Mouse (Mus musculus): ENCODE measurements around the gene Olfr871. TPM values are rescaled to one million over a fixed set of nuclear protein-coding genes. Genes with fewer than 3 reads are reported as not detected.
"Not testable (repeated sequence)": the region's sequence is repeated elsewhere in the genome, so short reads cannot be mapped to it uniquely, and the experiment has no call there.

Olfr871 gene
- not detected in 2 replicates for total RNA-seq (2014; fragmentation: Nextera tagmentation)
- not detected in 2 replicates for total RNA-seq (2017)

DNA sequence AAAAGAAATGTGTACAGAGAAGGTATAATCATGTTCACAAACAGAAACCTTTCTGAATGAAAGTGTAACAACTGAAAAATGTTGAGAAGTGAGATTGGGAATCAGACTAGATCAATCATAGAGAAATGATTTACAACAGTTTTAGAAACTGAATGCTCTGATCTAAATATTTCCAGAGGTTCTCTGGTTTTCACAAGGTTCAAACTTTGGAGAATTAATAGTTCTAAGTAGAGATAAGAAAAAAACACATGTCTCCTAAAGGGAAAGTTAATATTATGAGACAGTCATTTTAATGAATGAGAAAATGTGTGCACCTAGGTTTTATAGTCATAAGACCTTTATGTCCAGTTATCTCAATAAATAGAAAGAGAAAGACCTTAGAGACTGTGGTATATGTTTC lies at the start of gene Olfr871:
Gene Olfr871 (plus strand): TSS at position 301 of the 400 bp plus-strand sequence.
- no peak for ATAC-seq (replicated peaks; ENCODE audit: low FRiP score, low TSS enrichment, poor library complexity, severe bottlenecking)

DNA sequence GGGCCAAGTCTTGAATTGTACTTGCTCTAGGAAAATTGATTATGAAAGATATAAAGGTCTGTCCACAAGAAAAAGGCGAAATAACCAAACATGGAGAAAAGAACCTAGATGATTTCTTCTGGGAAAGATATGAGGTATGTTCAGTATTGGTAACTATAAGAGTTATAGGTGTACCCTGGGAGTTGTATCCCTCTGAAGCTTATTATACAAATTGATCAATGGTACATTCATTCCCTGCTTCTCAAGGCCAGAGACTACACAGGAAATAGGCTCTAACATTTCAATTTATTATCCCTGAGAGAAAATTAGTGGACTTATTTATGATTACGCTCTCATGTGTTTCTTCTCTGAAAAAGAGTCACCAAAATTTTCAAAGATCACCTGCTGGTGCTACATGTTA lies 38.0 kb upstream of the Olfr871 start, which contains the start of gene Olfr870:
Gene Olfr870 (minus strand): TSS at position 101 of the 400 bp plus-strand sequence.
- ATAC-seq (replicated peaks; ENCODE audit: low FRiP score, low TSS enrichment, poor library complexity, severe bottlenecking): no peak

DNA sequence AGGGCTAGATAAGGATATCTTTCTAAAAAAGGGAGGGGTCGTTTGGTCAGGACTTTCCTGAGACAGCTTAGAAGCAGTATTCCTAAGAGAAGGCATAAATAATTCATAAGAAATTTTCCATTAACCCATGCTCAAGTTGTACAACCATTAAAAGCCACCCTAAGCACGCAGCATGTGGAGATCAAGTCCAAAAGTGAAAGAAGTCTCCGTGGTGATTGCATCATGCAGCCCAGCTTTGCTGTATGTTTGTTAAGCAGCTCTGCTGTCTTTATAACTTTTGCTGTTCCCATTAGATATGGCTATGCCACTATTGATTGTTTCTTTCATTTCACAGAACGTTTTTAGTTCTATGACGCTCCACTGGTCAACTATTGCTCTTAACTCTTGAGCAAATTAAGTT lies 32.5 kb upstream of the Olfr871 start:
- no peak for ATAC-seq (replicated peaks; ENCODE audit: low FRiP score, low TSS enrichment, poor library complexity, severe bottlenecking)

DNA sequence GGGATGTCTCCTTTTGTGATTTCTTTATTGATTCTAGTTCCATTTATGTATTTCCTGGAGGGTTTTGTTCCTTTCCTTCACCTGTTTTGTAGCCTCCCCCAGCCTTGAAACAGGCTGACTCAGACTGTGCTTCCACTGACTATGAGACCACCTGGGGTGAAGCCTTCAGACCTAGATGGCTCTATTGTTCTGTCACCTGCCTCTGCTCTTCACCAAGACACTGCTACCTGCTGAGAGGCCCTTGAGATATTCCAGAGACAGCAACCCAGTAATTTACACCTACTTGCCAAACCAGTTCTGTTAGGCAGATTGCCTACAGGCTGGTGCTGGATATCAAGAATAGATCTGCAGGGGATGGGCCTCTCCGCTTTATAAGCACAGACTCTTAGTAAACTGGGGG lies 9.9 kb upstream of the Olfr871 start:
- no peak for ATAC-seq (replicated peaks; ENCODE audit: low FRiP score, low TSS enrichment, poor library complexity, severe bottlenecking)

DNA sequence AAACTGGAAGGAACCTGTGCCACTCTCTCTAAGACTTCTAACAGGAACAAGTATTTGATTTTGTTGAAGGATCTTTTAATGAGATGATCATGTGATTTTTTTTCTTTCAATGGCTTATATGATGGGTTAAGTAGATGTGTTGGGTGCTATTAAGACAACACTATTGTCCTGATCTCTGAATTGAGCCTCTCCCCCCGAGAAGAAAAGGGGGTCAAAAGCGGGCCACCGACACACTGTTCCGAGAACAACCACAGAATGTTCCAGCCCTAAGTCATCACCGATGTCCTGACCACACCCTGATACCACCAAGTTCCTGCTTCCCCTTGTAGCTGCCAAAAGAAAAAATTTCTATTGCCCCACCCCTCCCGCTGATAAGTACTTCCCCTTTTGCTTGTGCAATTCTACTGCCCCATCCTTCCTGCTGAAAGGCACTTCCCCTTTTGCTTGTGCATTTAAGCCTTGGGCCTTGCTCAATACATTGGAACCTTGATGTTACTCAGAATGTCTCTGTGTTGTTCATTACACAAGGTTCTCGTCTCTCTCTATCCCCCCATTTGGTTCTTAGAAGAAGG lies 8.5 kb upstream of the Olfr871 start:
- ATAC-seq (replicated peaks; ENCODE audit: low FRiP score, low TSS enrichment, poor library complexity, severe bottlenecking): not testable (repeated sequence)

DNA sequence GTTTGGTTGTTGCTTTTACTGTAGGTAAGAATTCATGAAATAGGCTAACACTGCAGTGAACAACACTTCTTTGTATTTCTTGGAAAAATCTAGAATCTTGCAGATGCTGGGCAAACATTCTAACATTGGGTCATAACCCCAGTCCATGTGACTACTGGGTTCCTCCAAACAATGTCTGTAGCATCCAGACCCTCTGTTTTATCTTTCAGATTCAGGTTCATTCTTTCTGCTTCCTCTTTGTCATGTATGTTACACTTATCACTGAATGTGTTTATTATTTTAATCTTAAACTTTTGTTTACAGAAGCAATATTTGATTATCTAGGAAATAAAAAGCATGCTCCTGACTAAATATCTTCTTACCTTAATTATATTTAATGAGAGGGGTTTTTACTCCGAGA lies 1.2 kb upstream of the Olfr871 start:
- no peak for ATAC-seq (replicated peaks; ENCODE audit: low FRiP score, low TSS enrichment, poor library complexity, severe bottlenecking)

DNA sequence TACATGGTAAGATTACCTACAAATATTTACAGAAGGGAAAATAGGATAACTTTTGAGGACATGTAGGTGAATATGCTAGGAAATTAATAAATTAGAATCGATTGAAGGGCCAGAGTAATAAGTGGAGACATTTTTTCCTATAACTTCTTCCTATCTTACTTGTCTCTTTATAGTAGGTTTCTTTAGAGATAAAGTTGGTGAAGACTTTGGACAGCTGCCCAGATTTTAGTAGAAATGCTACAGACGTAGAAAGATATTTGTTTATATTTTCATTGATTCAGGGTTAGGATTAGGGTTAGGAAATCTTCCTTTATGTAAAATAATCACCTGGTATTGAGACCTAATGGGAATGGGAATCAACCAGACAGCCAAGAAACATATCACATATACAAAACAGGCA lies 530 bp upstream of the Olfr871 start:
- no peak for ATAC-seq (replicated peaks; ENCODE audit: low FRiP score, low TSS enrichment, poor library complexity, severe bottlenecking)

DNA sequence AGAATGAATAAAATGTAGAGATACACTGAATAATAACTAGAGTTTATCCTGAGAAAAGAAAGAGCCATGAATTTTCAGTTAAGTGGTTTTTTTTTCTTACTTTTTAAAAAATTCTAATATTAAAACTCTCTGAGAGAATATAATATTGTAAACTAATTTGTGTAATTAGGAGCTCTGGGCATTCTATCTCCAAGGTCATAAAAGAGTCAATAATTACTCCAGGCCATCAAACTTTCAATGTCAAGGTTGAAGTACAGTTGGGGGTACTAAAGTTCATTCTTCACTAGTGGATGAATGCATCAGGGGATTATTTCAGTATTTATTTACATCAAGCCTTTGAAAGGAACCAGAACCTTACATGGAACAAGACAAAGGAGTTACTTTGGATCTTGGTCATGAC lies 24.8 kb downstream of the Olfr871 start, which contains the start of gene Olfr872:
Gene Olfr872 (plus strand): TSS at position 301 of the 400 bp plus-strand sequence.
- no peak for ATAC-seq (replicated peaks; ENCODE audit: low FRiP score, low TSS enrichment, poor library complexity, severe bottlenecking)

DNA sequence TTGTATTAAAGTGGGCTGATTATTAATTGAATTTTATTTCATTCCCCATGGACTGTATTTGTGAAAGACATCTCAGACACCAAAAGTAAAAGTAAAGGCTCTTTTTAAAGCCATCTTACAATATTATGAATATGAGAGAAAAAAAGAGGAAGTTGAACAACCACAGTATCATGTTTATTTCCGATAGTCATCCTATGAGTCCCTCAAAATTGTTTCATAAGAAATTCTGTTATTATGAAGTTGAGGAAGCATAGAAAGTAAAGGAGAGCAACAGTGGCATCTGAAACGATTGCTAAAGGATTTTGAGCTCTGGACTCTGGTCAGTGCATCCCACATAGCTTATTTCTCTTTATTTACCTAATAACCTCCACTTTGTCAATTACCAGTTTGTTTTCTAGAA lies 25.4 kb downstream of the Olfr871 start:
- no peak for ATAC-seq (replicated peaks; ENCODE audit: low FRiP score, low TSS enrichment, poor library complexity, severe bottlenecking)

Other genes starting within 250 kb of the Olfr871 start
- gene Olfr866, start 184.2 kb upstream of the Olfr871 start, total RNA-seq (2014; fragmentation: Nextera tagmentation): not detected in 2 replicates
- not detected in 2 replicates for gene Olfr866, start 184.2 kb upstream of the Olfr871 start, total RNA-seq (2017)
- not detected in 2 replicates for gene Olfr867, start 154.6 kb upstream of the Olfr871 start, total RNA-seq (2014; fragmentation: Nextera tagmentation)
- gene Olfr867, start 154.6 kb upstream of the Olfr871 start, total RNA-seq (2017): not detected in 2 replicates
- not detected in 2 replicates for gene Olfr868, start 113.6 kb upstream of the Olfr871 start, total RNA-seq (2014; fragmentation: Nextera tagmentation)
- not detected in 2 replicates for gene Olfr868, start 113.6 kb upstream of the Olfr871 start, total RNA-seq (2017)
- gene Olfr869, start 83.2 kb upstream of the Olfr871 start, total RNA-seq (2014; fragmentation: Nextera tagmentation): not detected in 2 replicates
- not detected in 2 replicates for gene Olfr869, start 83.2 kb upstream of the Olfr871 start, total RNA-seq (2017)
- gene Olfr870, start 38.1 kb upstream of the Olfr871 start, total RNA-seq (2014; fragmentation: Nextera tagmentation): not detected in 2 replicates
- gene Olfr870, start 38.1 kb upstream of the Olfr871 start, total RNA-seq (2017): not detected in 2 replicates
- not detected in 2 replicates for gene Olfr872, start 24.9 kb downstream of the Olfr871 start, total RNA-seq (2014; fragmentation: Nextera tagmentation)
- not detected in 2 replicates for gene Olfr872, start 24.9 kb downstream of the Olfr871 start, total RNA-seq (2017)
- not detected in 2 replicates for gene Olfr39, start 70.1 kb downstream of the Olfr871 start, total RNA-seq (2014; fragmentation: Nextera tagmentation)
- not detected in 2 replicates for gene Olfr39, start 70.1 kb downstream of the Olfr871 start, total RNA-seq (2017)
- not detected in 2 replicates for gene Olfr873, start 86.3 kb downstream of the Olfr871 start, total RNA-seq (2014; fragmentation: Nextera tagmentation)
- not detected in 2 replicates for gene Olfr873, start 86.3 kb downstream of the Olfr871 start, total RNA-seq (2017)
- not detected in 2 replicates for gene Olfr18, start 123.9 kb downstream of the Olfr871 start, total RNA-seq (2014; fragmentation: Nextera tagmentation)
- not detected in 2 replicates for gene Olfr18, start 123.9 kb downstream of the Olfr871 start, total RNA-seq (2017)
- gene Zfp560, start 173.0 kb downstream of the Olfr871 start, total RNA-seq (2014; fragmentation: Nextera tagmentation): 18.6 and 26.9 TPM in 2 replicates
- gene Zfp560, start 173.0 kb downstream of the Olfr871 start, total RNA-seq (2017): 1.9 and 8.2 TPM in 2 replicates
- gene Zfp26, start 248.0 kb downstream of the Olfr871 start, total RNA-seq (2014; fragmentation: Nextera tagmentation): 27.8 and 32.3 TPM in 2 replicates
- 22.3 and 35.1 TPM in 2 replicates for gene Zfp26, start 248.0 kb downstream of the Olfr871 start, total RNA-seq (2017)